Mouse (Mus musculus): ENCODE measurements around the gene Ufd1. TPM values are rescaled to one million over a fixed set of nuclear protein-coding genes. Genes with fewer than 3 reads are reported as not detected.

Ufd1 gene
- total RNA-seq, 1 experiment from 2014 or later = 90.5 TPM

Other genes starting within 250 kb of the Ufd1 start
- gene Tbx1, start 221.1 kb upstream of the Ufd1 start, total RNA-seq (2021) = 2.5 TPM in 1 of 2 replicates, not detected in the other
- 0.41 TPM in 2 replicates for gene Gp1bb, start 189.4 kb upstream of the Ufd1 start, total RNA-seq (2021)
- gene Gm49601, start 185.4 kb upstream of the Ufd1 start, total RNA-seq (2021) = 3.4 and 4.5 TPM in 2 replicates
- 12.1 and 15.2 TPM in 2 replicates for gene Sept5, start 181.8 kb upstream of the Ufd1 start, total RNA-seq (2021)
- 44.5 and 61.0 TPM in 2 replicates for gene Cldn5, start 34.9 kb upstream of the Ufd1 start, total RNA-seq (2021)
- gene Cdc45, start 208 bp downstream of the Ufd1 start, total RNA-seq (2021) = 13.1 and 14.6 TPM in 2 replicates
- gene 2510002D24Rik, start 24.8 kb downstream of the Ufd1 start, total RNA-seq (2021) = 15.4 and 19.3 TPM in 2 replicates
- 1.8 and 5.6 TPM in 2 replicates for gene Gm28539, start 24.8 kb downstream of the Ufd1 start, total RNA-seq (2021)
- gene Mrpl40, start 65.1 kb downstream of the Ufd1 start, total RNA-seq (2021) = 57.0 and 62.0 TPM in 2 replicates
- 36.8 and 38.8 TPM in 2 replicates for gene Hira, start 65.3 kb downstream of the Ufd1 start, total RNA-seq (2021)

All from adrenal gland, postnatal 14 days (tissue).